Mouse (Mus musculus): ENCODE measurements around the gene Spg7.
"Not testable (repeated sequence)": the region's sequence is repeated elsewhere in the genome, so short reads cannot be mapped to it uniquely, and the experiment has no call there.

The Spg7 gene

DNA sequence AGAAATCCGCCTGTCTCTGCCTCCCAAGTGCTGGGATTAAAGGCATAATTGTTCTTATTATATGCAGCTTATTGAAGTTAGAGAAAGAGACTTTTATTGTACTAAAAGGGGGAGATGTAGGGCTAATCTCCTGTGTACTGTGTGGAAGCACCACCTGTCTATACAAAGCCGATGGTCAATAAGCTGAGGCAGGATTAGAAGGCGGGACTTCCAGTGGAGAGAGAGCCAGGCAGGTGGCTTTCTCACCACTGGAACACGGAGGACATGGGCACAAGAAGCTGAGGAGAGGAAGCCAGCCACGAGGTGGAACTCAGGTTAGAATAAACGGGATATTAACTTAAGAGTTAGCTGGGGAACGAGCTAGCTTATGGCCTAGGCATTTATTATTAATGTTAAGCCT lies at the start of gene Spg7:
Gene Spg7, plus strand, starts transcription at position 222 of the 400 bp plus-strand sequence.
- DNase-seq: no peak

DNA sequence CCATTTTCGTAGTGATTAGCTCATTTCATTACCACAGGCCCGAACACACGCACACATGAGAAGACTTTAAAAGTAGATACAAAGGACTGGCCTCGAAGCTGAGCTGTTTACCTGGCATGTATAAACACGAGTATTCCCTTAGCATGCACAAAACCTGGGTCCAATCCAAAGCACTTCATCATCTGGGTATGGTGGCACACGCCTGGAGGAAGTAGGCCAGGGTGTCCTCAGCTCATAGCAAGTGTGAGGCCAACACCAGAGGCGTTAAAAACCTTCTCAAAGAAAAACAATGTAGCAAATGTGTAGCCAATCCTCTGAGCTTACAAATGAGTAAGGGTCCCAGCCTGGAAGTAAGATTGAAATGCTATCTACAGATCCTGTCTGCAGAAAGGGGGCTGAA lies 48.3 kb upstream of the Spg7 start:
- DNase-seq: peak; percentile 84

DNA sequence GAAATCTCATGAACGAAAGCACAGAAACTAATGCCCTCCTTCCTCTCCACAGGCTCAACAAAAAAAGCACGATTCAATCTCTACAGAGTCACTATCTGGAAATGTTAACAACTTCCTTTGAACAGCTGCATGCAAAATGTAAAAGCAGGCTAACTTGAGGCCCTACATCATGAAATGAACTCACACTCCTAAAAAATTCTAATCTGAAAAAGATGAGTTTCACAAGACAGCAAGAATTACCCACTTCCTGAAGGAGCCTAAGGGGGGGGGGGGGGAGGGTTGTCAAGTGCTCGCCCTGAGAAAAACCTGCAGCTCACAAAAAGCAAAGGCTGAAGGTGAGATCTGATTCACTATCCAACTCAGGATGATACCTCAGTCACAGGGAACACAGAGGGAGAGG lies 47.7 kb upstream of the Spg7 start:
- DNase-seq: peak; percentile 49

DNA sequence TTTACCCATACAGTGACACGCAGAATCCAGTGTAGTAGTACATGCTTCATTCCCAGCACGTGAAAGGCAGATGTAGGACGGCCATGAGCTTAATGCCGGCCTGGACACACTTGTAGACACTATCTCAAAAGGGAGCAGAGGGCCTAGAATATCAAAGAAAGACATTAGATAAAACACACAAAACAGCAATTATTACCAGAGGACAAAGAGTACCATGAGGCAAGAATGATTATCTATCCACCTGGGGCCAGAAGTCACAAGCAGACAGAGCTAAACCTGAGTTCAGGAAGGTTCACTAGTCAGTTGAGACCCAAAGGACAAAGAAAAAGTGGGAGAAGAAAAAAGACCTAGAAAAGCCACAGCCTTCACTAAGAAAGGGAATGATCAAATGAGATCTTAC lies 45.6 kb upstream of the Spg7 start:
- DNase-seq: no peak

DNA sequence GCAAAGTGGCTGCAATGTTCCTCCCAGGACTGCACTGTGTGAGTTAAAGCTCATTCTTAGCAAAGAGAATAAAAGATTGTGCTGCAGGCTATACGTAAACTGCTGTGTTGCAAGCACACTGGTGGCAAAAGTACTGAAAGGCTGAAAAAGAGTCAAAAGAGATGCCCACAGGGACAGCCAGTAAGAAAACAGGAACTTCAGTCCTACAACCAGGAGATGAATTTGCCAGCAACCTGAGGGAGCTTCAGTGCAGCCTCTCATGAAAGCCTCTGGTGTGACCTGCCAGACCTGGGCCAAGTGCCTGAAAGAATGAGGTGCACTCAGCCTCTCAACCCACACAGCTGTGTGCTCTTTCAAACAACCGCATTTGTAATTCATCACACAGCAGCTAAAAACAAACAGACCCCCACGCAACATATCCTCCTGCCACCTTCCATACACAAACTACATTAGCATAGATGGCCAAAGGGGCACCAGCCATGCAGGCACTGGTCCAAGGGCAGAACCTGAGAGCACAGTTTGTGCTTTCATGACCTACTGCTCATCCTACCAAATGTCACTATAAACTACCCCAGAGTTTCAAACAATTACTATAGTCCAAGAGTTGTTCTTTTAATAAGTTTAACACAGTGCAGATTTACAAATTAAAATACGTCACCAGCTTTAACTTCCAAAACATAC lies 44.1 kb upstream of the Spg7 start:
- DNase-seq: peak; percentile 70

DNA sequence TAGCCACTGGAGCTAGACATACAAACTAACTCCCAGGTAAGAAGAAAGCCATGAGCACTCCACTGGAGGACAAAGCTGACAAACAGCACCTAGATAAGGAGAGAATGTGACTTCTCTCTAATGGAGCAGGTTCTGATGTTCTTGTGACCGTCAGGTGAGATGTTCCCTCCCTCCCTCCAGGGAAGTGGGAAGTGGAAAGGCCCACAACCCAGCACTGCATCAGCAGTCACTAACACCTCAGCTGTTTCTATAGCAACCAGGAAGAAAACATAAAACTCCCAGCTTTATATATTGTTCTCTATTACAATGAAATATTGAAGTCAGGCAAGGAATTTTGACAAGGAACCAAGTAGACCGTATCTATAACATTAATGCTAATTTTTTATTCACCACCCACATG lies 42.7 kb upstream of the Spg7 start:
- DNase-seq: peak; percentile 68

DNA sequence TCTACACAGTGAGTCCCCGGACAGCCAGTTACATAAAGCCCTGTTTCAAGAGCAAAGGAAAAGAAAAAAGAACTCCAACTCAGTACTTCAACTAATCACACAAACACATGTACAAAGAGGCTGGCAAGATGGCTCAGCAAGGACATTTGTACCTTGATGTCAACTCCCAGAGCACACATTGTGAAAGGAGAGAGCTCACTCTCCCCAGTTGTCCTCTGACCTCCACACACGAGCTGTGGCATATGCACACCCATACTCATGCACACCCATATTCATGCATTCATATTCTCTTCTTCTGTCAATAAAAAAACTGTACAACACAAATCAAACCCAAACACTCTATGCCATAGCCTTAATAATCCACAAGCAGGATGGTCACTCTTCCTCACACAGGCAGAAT lies 41.9 kb upstream of the Spg7 start:
- no peak for DNase-seq

DNA sequence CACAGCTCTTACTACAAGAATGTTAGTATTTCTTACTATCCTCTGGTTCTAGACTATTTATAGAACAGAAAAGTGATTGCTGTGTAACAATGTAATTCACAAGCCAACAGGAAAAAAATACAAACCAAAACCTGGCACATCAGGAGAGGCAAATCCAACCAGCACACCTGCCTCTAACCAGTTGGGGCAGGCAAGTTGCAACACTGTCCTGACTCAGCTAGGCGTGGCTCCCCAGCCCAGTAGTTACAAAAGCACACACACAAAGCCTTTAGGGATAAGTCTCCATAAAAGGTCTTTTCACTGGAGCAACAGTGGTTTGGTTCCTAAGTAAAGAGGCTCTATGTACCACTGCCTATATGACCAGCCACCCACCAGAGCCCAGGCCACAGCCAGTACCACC lies 41.5 kb upstream of the Spg7 start:
- DNase-seq: no peak

DNA sequence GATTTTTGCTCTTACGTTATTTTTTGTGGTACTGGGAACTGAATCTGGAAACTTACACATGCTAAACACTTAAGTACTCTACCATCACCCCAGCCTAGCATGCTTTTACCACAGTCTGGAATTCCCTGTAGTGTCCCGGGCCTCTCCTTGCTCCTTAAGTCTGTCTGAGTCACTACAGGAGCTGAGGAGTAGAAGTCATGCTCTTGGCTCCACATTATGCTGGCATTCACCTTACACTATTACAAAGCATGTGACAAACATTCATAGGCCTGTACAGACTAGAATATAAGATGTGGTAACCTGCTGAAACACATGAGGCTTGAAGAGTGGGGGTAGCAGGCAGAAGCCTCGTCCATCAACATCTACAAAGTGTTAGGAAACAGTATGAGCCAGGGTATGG lies 40.0 kb upstream of the Spg7 start:
- no peak for DNase-seq

DNA sequence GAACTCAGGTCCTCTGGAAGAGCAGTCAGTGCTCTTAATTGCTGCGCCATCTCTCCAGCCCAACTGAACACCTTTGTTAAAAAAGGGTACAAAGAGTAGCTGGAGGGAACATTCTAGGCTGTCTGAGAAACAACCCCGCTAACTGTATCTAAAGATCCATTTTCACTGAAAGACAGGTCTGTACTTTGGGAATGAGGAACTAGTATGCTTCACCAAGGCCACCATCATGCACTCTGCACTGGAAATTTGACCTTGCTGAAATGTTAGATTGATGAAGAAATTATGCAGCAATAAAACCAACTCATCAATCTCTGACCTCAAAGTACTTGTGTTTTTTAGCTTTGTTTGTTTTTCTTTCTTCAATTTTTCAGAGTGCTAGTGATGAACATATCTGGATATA lies 38.5 kb upstream of the Spg7 start:
- no peak for DNase-seq

DNA sequence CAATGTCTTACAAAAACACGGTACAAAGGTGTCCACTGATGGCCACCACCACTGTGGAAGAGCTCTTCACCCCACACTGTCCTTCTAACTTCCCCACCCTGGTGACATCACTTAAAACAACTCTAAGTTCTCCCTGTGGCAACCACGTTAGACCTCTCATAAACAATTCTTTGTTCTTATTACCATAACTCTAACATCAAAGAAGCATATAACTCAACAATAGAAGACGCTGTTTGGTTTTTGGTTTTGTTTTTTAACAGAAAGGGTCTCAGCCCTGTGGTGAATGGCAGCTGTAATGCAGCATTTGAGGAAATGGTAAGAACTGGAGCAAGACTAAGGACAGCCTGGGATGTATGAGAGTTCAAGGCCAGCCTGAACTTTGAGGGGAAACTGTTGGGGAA lies 36.8 kb upstream of the Spg7 start:
- DNase-seq: no peak

DNA sequence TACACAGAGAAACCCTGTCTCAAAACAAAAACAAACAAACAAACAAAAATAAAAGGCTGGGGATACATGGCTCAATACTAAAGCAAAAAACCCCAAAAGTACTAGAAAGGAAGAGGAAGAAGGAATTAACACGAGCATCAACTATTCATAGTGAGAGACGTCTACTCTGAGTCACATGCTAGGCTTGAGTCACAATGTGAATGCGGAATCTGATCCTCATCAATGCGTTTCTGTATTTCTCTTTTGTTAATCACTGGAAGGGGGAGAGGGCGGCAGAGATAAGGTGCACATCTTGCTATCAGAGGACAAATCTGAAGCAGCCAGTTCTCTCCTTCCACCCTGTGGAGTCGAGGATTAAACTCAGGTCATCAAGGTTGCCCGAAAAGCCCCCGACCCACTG lies 35.0 kb upstream of the Spg7 start:
- no peak for DNase-seq

DNA sequence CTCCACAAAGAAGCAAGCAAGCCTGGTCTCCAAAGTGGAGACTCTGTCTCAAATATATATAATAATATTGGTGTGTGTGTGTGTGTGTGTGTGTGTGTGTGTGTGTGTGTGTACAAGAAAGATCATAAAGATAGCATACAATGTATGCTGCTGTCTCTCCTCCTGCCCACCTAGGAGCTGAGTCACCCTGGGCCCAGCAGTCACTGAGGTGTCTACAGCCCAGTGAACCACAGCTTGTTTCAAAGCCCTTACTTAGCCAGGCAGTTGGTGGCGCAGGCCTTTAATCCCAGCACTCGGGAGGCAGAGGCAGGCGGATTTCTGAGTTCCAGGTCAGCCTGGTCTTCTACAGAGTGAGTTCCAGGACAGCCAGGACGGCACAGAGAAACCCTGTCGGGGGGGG lies 32.7 kb upstream of the Spg7 start:
- not testable (repeated sequence) for DNase-seq

DNA sequence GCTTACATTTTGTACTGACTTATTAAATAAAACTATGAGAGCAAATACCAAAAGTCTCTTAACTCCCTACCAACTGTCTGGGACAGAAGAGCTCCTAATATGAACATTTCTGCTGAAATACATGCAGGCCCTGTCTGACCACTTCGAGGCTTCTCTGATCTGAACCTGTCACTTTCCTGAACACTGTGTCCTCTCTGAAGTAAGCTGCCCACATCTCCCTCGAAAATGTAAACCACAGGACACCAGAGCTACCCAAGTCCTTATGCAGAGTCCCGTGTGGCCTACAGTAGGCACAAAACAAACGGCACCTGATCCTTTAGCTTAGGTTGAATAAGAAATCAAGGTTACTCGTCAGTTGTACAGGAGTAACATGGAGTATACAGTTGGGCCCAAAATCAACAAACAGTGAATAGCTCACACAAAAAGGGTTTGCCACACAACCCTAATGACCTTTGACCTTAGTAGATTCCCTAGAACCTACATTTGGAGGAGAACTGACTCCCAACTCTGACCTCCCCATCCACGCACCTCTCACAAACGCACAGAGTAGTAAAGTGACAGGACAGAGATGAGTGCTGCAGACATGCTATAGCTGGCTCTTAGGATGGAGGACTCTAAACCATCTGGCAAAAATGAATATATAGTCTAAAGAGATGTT lies 31.3 kb upstream of the Spg7 start:
- DNase-seq: no peak

DNA sequence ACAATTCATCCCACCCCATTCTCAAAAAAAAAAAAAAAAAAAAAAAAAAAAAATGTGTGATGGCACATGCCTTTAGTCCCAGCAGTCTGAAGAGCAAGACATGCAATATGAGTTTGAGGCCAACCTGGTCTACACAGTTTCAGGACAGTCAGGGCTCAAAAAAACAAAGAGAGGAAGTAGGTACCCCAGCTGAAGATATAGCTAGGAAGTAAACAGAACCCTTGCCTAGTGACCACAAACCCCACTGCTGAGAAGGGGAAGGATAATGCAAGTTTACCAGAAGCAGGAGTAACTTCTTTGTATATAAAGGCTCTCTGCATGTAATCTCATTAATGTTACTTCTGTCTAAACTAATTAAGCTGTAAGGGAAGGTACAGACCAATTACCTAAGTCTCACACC lies 30.0 kb upstream of the Spg7 start:
- peak; percentile 91 for DNase-seq

DNA sequence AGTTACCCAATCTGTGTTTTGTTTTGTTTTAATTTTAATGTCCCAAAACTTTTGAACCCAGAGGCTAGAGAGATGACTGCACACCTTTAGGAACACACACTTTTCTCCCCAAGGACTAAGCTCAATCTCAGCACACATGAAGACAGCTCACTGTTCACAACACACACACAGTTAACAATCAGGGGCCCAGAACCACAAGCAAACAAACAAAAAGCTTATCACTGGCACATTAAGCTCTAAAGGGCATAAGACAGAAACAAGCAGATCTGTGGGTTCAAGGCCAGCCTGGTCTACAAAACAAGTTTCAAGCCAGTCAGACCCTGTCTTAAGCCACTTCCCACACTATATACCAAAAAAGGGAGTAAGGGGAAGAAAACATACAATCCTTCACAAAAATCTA lies 29.3 kb upstream of the Spg7 start:
- peak; percentile 52 for DNase-seq

DNA sequence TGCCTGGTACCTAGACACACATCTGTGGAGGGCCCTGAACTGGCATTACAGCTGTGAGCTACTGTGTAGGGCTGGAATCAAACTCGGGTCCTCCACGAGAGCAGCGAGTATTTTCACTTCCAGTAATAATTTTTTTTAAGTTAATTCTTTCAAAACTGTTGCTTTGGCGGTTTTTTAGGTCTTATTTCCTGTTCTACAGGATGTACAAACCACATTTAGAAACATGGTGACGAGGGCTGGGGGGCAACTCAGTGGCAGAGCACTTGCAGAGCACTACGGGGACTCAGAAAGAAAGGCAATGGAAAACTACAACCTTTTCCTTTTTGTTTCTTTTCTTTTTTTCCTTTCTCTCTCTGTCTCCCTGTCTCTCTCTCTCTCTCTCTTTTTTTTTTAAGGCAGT lies 28.6 kb upstream of the Spg7 start:
- DNase-seq: peak; percentile 86

DNA sequence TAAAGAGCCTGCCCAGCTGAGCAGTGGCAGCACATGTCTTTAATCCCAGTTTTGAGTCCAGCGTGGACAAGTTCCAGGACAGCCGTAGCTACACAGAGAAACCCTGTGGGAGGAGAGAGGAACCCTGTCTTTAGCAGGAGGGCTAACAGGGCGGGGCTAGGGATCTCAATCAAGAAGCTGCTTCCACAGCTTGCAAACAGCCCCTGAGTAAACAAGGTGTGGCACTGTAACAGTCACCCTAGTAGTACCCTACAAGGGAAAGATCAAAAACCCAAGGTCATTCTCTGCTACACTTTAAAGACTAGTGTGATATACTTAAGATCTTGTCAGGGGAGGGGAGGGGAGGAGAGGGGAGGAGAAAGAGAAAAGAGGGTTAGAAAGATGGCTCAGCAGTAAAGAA lies 25.8 kb upstream of the Spg7 start:
- DNase-seq: peak; percentile 93

DNA sequence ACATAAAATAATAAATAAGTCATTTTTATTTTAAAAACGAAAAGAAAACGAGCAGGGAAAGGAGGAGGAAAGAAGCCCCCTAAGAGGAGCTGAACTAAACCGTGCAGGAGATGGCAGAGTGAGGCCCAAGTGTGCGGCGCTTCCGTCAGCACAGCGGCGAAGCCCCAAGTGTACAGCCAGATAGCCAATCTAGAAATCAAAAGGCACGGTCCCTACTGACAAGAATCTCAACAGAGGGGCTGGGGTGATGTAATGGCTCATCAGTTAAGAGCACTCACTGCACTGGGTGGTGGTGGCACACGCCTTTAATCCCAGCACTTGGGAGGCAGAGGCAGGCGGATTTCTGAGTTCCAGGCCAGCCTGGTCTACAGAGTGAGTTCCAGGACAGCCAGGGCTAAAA lies 25.3 kb upstream of the Spg7 start:
- DNase-seq: peak; percentile 83

DNA sequence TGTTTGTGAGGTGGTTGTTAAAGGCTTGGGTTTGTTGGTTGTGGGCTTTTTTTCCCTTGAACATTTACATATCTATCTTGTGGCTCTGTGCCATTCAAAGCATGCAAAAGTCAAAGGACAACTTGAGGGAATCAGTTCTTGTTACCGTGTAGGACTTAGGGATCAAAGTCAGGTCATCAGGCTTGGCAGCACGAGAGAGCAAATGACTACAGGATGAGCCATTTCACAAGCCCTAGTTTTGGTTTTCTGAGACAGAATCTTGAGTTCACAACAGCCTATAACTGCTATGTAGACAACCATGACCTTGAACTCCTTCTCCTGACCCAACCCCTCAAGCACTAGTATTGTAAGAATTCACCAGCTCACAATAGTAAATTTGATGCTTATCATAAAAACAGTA lies 24.4 kb upstream of the Spg7 start:
- DNase-seq: peak; percentile 66

DNA sequence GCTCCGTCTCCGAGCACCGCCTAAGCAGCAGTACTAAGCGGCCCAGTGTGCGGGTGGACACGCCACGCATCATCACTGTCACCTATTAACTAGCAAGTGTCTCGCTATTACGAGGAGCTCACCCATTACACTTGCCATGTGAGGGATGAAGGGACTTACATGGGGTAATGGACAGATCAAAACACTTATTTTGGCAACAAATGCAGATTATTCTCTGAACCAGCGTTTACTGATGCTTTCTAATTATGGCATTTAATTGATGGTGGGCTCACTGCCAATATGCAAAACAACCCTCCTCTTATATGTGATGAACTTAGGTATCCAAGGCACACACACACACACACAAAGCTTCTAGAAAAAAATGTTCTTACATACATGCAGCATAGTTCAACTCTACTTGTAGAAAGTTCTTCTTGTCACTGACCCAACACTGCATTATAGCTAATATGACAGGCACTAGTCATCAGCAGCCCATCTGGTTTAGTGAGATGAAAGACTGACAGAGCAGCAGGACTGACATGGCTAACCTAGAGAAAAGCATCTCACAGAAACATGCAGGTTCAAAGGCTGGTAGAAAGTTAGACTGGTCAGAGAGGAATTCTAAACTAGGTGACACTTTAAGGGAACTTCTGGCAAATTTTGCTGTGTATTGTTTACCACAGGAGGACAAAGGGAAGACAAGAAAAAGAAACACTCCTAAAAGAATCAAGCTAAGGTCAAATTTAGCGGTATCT lies 23.2 kb upstream of the Spg7 start:
- DNase-seq: peak; percentile 85

DNA sequence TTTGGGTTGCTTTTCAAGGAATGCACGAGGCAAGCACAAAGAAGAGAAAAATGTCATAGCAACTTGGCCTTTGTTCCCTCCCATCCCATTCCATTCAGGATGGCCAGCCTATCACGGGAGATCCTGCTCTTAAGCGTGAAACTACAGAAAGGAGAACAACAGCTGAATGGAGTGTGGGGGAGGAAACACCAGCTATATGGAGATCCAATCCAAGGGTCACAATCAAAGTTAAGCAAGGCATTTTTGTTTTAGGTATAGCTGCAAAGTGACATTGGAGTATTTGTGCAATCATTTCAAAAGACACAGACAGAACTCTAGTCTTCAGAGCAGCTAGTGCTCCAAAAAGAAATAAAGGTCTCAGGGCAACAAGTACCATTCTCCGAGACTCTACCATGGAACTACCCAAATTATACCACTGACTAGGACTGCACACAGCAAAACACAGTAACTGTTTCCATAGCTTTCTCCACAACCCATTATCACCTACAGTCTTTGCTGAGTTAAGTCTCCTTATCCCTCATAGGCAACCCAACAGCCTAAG lies 22.6 kb upstream of the Spg7 start:
- DNase-seq: peak; percentile 90

DNA sequence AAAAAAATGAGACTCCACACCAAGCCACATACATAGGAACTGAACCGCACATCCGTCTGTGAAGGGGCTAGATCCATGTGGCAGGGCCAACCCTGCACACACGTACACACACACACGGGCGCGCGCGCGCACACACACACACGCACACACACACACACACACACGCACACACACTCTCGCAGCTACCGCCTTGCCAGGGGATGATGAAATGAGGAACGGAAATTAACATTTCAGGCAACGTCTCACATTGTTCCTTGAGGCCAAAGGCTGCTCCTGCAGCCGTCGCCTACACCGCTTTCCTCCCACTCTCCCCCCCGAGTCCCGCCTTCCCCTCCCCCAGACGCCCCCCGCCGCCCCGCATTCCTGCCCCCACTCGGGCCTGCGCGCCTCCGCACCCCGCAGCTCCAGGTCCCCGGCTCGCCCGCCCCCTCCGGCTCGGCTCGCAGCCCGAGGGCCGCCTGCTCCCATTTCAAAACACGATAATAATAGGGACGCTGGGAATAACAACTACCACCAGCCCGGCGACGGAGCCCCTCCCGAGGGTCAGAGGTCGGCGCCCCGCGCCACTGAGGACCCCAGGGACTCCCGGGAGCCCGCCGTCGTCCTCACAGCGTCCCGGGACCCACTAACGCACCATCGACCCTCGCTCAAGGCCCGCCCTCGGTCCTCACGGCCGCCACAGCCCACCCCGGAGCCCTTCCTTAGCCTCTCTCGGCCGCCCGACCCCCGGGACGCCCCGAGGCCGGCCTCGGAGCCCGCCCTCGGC lies 21.6 kb upstream of the Spg7 start:
- peak; percentile 98 for DNase-seq
